ENCODE assay signal across 8 mouse cellular contexts in the genomic region with DNA sequence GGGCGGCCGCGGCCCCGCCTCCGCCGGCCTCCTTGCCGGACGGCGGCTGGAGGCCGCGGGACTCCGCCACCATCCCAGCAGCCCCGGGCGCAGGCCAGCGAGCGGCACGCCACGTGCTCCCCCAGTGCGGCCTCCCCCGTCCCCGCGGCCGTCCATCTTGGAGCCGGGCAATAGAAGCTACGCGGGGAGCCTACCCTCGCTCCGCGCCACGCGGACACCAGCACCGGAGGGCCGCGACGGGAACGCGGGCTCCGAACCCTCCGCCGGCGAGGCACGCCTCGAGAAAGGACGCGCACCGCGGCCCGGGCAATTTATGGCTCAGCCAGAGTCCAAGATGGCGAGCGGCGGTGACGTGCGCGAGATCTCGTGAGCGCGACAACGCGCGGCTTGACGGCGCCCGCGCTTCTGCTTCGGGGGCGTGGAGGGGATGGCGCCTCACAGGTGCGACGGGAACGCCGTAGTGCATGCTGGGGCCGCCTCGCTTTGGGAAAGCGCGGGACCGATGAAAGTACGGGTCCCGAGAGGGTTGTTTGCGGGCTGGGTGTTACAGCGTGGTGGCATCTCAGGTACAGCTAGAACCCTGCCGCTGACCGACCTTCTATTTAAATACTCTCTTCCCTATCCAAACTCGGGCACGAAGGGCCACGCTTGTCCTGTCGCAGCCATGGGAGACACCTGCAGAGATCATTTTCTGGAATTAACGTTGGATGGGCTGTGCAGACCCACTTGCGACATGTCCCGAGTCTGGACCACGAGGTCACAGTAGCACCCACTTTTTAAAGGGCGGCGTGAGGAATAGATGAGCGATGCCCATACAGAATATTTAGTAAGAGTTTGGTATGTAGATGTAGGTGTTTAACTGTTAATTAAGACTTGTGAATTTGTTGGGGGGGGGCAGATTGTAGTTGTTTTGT. TPM values are rescaled to one million over a fixed set of nuclear protein-coding genes. Genes with fewer than 3 reads are reported as not detected.
DNase-seq lines count a peak whose midpoint lies in the region; ATAC-seq and TF ChIP-seq lines count a peak whose summit lies in the region.

A gene (plus strand): TSS at position 157 of the 914 bp plus-strand sequence.
A gene (minus strand): TSS at position 400 of the 914 bp plus-strand sequence.

- intact Hi-C loops in heart, postnatal 10 days (cut with DNase I) = loop anchor here (2.0 to 5.0 kb wide), 2 partner anchors 260 to 353 kb away; a partner anchor contains a TSS

- peak; percentile 98 for ATAC-seq in forebrain, embryonic 13.5 days
- ATAC-seq in neural tube, embryonic 15.5 days (ENCODE audit: low FRiP score) = peak; percentile 99

- peak within 1 kb of the TSS; percentile 74 for H3K4me2 ChIP-seq in forebrain, embryonic 13.5 days
- H3K4me2 ChIP-seq in neural tube, embryonic 15.5 days = peak within 1 kb of the TSS; percentile 83

- H3K4me1 ChIP-seq in E14TG2a.4 (replicated peaks; ENCODE audit: low read depth, low read length) = peaks cover 66% of the 10 kb centered on the region
- peaks cover 40% of the 10 kb centered on the region for H3K4me1 ChIP-seq in forebrain, embryonic 13.5 days
- H3K4me1 ChIP-seq in neural tube, embryonic 15.5 days = peaks cover 33% of the 10 kb centered on the region

- H3K9me3 ChIP-seq in E14TG2a.4 (ENCODE audit: low read length) = no peaks in the 10 kb centered on the region
- no peaks in the 10 kb centered on the region for H3K9me3 ChIP-seq in forebrain, embryonic 13.5 days (replicated peaks)
- no peaks in the 10 kb centered on the region for H3K9me3 ChIP-seq in neural tube, embryonic 15.5 days (replicated peaks)

- H3K27me3 ChIP-seq in E14TG2a.4 (ENCODE audit: insufficient read depth, low read length) = no peaks in the 10 kb centered on the region
- no peaks in the 10 kb centered on the region for H3K27me3 ChIP-seq in forebrain, embryonic 13.5 days
- H3K27me3 ChIP-seq in neural tube, embryonic 15.5 days (replicated peaks) = no peaks in the 10 kb centered on the region

- peak; percentile 91 for DNase-seq in c-Kit-positive CD71-positive TER-119-positive erythroid progenitor cells, embryonic 14.5 days (ENCODE audit: low spot score)
- peak; percentile 95 to 96 for DNase-seq in heart, postnatal 10 days
- peak; percentile 95 for DNase-seq in layer of hippocampus, adult 11-12 months (ENCODE audit: low spot score)
- DNase-seq in lung, adult 18-20 months = peak; percentile 92 to 93
- DNase-seq in testis, postnatal 14 days (ENCODE audit: low spot score) = peak; percentile 96

- WGBS in forebrain, embryonic 13.5 days = under 1% methylated on average over 81 of the region's 93 CpGs
- 1% methylated on average over 84 of the region's 93 CpGs for WGBS in neural tube, embryonic 15.5 days

- H3K27ac ChIP-seq in forebrain, embryonic 13.5 days = peak within 1 kb of the TSS; percentile 88
- H3K27ac ChIP-seq in neural tube, embryonic 15.5 days (replicated peaks) = peak within 1 kb of the TSS; percentile 96

- peak within 1 kb of the TSS; percentile 98 for H3K4me3 ChIP-seq in E14TG2a.4 (replicated peaks; ENCODE audit: low read length)
- peak within 1 kb of the TSS; percentile 91 for H3K4me3 ChIP-seq in forebrain, embryonic 13.5 days
- H3K4me3 ChIP-seq in neural tube, embryonic 15.5 days (replicated peaks) = peak within 1 kb of the TSS; percentile 63

- H3K36me3 ChIP-seq in E14TG2a.4 (ENCODE audit: insufficient read depth, low read length) = peaks cover 68% of the 10 kb centered on the region
- no peaks in the 10 kb centered on the region; the same call in 1 of the 2 replicates for H3K36me3 ChIP-seq in forebrain, embryonic 13.5 days (ENCODE audit: poor library complexity, severe bottlenecking)
- no peaks in the 10 kb centered on the region for H3K36me3 ChIP-seq in neural tube, embryonic 15.5 days

- no peak for TF ChIP-seq CTCF in E14TG2a.4 (conservative IDR thresholded peaks at IDR 0.05; ENCODE audit: low read length)

- H3K9ac ChIP-seq in forebrain, embryonic 13.5 days = peak within 1 kb of the TSS; percentile 98
- H3K9ac ChIP-seq in neural tube, embryonic 15.5 days (replicated peaks) = peak within 1 kb of the TSS; percentile 90

RNA-seq across cellular contexts. Expression of the first gene that starts in this region (rescaled TPM):
- 14.9 and 16.6 TPM in 2 replicates for polyA plus RNA-seq in forebrain, embryonic 13.5 days (2015; fragmentation: Nextera tagmentation; extraction: Ambion mirVana)
- 10 to 100 TPM in 1 of 2 experiments, 1 to 10 TPM in 1; 9.8 to 11.5 TPM for total RNA-seq in heart, postnatal 10 days (2021)
- polyA plus RNA-seq in neural tube, embryonic 15.5 days (2015; fragmentation: Nextera tagmentation; extraction: Ambion mirVana) = 13.3 and 15.5 TPM in 2 replicates

RNA-seq across cellular contexts. Expression of the second gene that starts in this region (rescaled TPM):
- polyA plus RNA-seq in forebrain, embryonic 13.5 days (2015; fragmentation: Nextera tagmentation; extraction: Ambion mirVana) = 74.5 and 78.6 TPM in 2 replicates
- total RNA-seq in heart, postnatal 10 days (2021) = 10 to 100 TPM; 60.1 to 68.5 TPM
- polyA plus RNA-seq in neural tube, embryonic 15.5 days (2015; fragmentation: Nextera tagmentation; extraction: Ambion mirVana) = 74.4 and 93.8 TPM in 2 replicates

Comparison
In these comparisons a context has a peak if more than half of its experiments do, and no peak if none do; other contexts are left out.
1. Peak in every context shown above with its lines: DNase-seq, ATAC-seq, H3K4me3 ChIP-seq and H3K27ac ChIP-seq.